Mouse (Mus musculus) frontal cortex, postnatal 36 days (tissue): ENCODE data around the gene Pmepa1.

ENCODE experiments used
- DNase-seq, 2 experiments: peaks; one replicate each; pipeline ENCODE4 v3.0.0; 2022; ENCODE audit warnings: low spot score in 2 of 2

The Pmepa1 gene

DNA sequence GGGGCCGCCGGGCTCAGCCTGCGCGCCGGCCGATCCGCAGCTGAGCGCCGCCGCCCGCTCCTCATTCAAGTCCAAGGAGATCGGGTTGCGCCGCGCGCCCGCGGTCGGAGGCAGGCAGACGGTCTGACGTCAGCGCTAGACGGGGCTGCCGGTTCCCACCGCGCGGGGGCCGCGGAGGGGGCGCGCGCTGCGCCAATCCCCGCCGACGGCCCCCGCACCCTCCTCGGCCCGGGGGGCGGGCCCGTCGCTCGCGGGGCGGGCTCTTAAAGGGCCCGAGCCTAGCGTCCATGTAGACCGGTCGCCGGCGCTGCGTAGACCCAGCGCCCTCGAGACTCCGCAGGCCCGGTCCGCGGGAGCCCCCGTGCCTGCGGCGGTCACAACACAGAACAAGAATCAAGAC lies at the start of gene Pmepa1:
Gene Pmepa1 (minus strand): TSS at position 125 of the 400 bp plus-strand sequence.
- peak; percentile 90 to 93 for DNase-seq

DNA sequence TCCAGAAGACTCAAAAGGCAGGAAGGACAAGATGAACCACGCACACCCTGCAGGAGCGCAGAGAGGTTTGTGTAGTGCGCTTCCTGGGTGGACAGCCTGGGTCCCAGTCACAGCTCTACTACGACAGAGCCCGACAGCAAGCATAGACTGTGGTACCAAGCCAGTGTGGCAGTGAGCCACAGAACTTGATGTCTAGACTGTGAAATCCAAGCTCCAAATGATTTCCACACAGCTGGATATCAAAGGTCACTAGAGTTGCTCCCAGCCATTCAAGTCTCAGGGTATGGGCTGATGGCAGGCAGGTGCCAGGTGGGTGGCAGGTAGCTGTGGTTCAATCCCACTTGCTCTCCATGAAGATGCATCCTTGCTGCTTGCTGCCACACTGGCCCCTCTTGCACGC lies 45.4 kb upstream of the Pmepa1 start:
- DNase-seq = no peak

DNA sequence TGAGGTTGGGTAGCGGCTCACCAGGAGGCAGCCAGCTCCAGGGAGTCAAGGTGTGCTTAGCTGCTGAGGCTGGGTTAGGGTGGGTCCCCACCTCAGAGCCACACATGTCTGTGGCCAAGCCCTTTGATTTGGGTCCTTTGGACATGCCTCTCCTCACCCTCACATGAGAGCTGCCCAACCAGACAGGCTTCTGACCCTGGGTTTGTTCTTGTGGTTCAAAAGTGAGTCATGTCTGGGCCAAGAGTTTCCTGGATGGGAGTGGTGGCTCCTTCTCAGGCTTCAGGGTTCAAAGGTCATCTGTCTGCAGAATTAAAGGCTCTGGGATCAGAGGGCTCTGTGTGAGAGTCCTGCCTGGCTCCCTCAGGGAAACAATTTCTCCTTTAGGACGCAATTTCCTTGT lies 44.9 kb upstream of the Pmepa1 start:
- DNase-seq = no peak

DNA sequence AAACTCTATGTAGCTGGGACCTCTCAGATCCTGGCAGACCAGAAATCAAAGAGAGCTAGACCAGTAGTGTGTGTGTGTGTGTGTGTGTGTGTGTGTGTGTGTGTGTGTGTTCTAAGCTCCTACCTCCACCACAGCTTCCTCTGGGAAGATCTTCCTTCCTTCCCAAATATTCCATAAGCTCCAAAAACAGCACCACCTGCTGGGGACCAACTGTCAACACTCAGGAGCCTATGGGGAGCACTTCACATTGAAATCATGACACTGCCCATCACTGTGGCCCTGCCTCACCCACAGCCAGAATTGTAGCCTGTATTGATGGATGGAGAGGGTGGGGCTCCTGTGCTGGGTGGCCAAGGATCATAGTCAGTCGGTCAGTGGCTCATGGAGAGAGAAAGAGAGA lies 38.0 kb upstream of the Pmepa1 start:
- DNase-seq = no peak

DNA sequence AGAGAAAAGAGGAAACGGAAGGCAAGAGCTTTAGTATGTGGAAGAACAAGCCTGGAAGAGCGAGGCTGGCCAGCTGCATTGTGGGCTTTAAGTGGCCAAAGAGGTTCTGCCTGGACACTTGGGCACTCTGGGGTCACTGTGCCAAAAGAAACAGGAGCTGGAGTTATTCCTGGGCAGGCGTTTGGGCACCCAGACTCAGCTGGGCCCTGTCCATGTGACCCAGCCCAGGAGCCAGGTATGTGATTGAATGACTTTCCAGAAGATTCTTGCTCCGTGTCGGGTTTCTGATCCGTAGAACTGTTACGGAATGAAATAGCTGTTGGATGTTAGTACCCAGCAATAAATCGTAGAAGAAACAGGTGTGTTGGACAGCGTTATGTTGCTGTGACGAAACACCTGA lies 32.2 kb upstream of the Pmepa1 start:
- DNase-seq = no peak

DNA sequence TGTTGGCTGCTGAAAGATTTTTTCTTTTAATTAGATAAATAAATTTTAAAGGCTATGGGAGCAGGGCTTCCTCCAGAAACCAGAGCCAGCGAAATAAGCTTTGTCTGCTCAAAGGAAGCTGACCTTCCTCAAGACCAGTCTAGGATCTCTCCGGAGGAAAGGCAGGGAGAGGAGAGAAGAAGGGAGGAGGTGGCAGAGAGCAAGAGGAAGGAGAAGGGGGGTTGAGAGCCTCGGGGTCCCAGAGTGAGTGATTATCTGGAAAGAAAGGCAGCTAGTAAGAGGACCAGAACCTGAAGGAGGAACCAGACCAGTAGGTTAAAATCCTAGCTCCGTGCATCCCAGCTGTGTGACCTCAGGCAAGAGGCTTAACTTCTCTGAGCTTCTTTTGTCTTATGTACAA lies 31.7 kb upstream of the Pmepa1 start:
- no peak for DNase-seq

DNA sequence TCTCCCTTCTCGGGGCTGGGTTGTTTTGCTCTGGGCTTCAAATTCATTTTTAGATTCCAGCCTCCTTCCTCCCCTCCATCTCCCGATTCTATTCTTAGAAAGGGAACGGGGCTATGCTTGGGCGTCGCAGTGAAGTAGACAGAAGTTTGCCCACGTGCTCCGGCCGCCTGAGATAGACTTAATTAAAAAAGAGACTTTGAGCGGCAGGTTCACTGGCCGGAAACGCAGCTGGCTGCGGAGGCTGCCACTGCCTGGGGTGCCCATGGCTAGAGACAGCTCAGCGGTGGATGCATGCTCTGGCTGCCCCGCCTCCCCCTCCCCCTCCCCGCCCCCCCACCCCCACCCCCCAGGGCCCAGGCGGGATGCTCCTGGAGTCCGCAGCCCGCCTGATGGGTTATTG lies 31.2 kb upstream of the Pmepa1 start:
- DNase-seq = peak; percentile 60 to 79

DNA sequence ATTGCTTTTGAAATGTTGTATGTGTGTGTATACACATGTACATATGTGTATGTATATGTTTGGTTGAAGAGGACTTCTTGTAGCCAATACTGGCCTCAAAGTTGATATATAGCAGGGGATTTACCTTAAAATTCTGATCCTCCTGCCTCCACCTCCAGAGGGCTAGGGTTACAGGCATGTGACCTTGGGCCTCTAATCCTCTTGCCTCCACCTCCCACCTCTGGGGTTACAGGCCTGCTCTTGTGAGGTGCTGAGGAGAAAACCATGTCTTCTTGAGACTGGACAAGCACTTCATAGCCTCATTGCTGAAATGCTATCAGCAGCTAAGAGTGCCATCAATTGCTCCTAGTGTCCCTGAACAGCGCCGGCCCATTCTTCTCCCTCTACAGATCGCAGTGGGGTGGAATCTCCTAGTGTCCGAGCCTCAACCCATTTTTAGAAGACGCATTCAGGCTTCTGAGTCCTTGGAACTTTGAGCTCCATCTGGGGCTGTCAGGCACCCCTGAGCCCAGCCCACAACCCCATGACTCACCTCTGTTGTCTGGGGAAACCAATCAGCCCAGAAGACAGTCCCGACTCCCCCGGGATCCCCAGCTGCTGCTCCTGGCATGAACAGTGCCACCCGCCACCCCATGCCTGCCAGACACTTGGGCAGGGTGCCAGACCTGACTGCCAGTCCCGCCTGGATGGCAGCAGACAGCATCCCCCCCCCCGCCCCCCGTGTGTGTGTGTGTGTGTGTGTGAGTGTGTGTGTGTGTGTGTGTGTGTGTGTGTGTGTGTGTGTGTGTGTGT lies 30.6 kb upstream of the Pmepa1 start:
- peak; percentile 84 to 85 for DNase-seq

DNA sequence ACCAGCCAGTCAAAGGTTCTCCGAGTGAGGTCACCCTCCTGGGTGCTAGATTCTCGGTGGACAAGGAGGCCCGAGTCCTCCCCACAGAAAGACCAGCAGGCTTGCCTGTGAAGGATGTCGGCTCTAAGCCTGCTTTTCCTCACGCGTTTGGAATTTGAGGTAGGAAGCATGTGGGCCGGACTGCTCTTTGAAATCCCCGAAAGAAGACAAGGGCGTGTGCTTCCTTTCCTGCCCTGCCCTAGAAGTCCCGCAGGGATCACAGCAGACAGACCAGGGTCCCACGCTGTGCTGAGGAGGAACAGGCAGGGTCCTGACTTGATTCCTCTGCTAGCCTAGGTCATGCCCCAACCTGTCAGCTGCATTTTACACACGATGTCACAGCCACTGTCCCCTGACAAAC lies 28.7 kb upstream of the Pmepa1 start:
- DNase-seq = no peak

DNA sequence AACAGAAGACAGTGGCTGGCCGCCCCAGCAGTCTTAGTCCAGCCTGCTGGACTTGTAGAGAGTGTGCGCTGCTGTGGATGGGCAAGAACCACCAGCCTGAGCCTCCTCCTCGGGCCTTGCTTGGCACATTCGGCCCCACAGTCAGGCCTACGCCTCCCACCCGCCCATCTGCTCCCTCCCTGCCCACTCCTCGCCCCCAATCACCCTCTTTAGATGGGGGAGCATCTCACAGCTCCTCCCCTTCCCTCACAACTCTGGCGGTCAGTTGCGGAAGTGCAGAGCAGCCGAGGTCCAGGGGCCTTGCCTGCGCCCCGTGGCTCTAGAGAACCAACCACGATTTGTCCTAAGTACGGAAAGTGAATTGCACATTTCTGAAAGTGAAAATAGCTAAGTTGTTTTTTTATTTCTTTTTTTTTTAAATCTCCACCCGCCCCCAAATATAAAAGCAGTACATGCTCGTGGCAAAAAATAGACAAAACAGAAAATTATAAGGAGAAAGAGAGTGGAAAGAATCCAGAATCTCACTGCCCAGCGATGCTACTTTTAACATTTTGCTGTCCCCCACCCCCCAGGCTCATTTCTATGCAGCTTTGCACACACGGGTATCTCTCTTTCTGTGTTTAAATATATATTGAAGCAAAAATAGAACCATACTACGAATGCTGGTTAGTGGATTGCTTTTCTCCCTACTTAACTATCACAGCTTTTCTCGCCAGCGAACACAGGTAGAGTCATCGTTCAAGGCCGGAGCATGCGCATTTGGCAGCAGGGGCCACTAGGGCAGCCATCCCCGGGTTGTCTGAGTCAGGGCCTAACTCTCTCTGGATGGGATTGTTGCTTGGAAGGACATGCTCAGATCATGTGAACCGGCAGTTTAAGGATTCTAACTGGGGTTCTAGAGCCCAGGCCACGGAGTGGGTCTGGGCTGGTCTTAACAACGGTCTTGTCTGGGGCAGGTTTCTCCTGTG lies 24.6 kb upstream of the Pmepa1 start:
- DNase-seq = peak in 1 of 2 experiments; percentile 53

DNA sequence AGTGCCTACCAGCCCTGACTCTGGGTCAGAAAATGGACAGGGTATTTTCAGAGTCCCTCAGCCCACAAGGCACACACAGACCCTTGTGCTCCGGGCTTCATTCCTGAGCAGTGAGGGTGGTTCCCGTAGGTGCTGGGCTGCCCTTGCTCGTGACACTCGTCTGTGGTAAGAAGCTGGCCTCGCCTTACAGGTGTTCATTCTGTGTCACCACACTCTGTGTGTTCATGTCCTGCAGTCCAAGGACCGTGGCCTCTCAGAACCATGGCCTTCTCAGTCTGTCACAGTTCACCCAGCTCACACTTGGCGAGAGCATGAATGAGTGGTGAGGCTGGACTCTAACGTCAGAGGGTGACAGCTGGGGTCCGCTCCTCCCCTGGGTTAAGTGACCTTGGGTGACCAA lies 20.1 kb upstream of the Pmepa1 start:
- no peak for DNase-seq

DNA sequence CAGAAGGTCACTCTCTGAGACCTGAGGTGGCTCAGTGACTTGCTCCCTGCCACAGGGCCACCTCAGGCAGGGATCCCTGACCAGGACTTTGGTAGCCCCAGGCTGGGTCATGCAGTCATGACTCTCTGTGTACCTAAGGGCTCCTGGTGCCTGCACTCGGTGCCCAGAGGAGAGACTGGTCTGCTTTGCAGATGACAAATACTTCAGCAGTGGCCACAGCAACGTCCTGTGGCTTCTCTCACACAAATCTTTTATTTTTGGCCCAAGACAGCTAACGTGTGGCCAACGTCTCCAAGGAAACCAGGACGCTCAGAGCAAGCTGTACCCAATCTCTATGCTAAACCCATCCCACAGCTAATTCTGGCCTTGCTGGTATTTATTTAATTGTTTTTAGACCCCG lies 16.7 kb upstream of the Pmepa1 start:
- DNase-seq = peak in 1 of 2 experiments; percentile 37

DNA sequence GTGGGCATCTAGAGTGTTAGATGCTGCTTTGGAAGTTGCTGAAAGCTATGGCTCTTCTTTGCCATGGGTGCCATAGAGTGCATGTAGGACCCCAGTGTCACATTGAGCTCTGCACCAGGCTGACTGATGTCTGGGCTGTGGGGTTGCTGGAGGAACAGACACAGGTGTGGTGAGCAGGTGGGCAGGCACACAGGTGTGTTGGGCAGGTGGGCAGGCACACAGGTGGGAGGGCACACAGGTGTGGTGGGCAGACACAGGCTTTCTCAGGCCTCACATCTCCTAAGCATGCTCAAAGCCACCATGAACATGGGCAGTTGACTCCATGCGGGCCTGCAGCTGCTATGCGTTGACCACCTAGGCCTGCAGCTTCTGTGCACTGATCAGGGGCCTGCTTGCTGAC lies 16.2 kb upstream of the Pmepa1 start:
- DNase-seq = no peak

DNA sequence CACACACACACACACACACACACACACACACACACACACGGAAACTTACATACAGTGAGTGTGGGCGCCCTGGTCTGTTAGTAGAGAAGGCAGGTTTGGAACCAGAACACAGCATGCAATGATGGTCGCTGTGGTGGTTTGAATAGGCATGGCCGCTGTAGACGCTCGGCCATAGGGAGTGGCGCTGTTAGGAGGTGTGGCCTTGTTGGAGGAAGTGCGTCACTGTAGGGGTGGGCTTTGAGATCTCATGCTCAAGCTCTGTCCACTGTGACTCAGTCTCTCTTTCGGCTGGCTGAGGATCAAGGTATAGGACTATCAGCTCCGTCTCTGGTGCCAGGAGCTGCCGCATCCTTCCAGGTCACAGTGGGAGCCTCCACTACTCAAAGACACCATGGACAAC lies 14.6 kb upstream of the Pmepa1 start:
- DNase-seq = no peak

DNA sequence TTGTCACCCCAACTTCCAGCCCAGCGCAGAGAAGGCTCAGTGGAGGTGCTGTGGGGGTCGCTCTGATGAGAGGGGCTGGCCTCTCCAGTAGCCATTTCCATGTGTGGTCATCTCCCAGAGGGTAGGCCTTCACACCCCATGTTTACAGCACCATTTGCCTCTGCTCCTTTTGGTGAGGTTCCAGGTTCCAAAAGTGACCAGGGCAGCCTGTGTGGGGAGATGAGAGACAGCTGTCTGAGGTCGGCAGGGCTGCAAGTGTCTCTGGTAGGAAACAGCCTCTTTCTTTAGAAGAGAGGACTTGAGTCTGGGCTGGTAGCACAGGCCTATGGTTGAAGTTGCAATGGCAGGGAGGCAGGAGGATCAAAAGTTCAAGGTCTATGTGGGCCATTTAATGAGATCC lies 13.6 kb upstream of the Pmepa1 start:
- DNase-seq = no peak

DNA sequence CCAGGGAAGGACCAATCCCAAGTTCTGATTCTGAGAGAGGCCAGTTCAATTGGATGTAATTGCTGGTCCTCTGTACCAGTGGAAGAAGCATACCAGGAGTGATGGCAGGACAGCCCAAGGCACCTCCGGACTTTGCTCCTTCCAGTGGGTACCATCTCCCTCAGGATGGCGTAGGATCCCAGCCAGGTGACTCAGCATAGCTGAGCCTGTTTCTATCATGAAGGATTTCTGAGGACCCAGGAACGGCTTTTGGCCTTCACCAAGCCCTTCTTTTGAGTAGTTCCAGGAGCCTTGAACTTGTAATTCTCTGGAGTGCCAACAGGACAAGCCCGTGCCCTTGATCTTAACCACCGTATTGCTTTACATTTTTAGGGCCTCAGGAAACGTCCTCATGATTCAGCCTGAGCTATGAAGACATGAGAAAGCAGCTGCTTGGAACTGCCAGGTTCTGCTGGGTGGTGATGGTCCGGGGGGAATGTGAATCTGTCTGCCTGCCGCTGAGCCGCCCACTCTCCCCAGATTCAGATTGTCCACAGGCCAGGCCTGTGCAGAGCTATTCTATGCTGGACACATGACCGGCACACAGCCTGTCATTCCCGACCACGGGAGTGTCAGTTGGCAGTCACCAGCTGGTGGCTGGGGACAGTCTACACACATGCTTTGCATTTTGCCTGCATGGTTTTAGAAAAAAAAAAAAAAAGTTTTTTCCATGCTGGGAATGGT lies 9.6 kb upstream of the Pmepa1 start:
- peak in 1 of 2 experiments; percentile 28 for DNase-seq

DNA sequence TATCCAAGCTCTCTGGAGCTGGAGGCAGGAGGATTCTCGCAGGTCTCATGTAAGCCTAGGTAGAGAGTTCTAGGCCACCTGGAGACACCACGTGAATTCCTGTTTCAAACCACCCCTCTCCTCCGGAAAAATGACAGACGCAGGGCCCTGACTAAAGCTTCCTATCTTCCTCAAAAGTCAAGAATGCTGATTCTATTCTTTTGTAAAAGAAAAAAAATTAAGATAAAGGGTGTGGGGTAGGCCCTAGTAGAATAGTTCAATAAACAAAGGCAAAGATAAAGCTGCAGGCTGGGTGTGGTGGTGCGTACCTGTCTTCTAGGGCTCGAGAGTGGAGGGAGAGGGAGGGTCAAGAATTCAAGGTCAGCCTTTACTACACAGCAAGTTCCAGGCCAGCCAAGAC lies 8.4 kb upstream of the Pmepa1 start:
- DNase-seq = no peak

DNA sequence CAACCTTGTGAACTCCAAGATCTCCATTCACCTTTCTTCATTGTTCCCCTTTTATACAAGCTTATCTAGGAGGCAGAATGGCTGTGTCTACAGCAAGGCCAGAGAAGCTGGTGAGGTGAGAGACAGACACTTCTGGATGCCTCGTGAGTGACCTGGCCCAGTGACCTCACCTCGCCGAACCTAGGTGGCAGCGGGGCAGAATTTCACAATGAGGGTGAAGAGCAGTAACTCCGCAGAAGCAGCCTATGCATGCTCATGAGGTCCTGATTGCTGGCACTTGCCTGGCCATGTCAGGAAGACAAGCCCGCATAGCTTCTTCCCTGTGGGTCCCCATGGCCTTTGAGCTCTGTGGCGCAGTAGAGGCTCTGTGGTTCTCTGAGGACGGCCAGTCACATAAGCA lies 5.9 kb upstream of the Pmepa1 start:
- DNase-seq = no peak

DNA sequence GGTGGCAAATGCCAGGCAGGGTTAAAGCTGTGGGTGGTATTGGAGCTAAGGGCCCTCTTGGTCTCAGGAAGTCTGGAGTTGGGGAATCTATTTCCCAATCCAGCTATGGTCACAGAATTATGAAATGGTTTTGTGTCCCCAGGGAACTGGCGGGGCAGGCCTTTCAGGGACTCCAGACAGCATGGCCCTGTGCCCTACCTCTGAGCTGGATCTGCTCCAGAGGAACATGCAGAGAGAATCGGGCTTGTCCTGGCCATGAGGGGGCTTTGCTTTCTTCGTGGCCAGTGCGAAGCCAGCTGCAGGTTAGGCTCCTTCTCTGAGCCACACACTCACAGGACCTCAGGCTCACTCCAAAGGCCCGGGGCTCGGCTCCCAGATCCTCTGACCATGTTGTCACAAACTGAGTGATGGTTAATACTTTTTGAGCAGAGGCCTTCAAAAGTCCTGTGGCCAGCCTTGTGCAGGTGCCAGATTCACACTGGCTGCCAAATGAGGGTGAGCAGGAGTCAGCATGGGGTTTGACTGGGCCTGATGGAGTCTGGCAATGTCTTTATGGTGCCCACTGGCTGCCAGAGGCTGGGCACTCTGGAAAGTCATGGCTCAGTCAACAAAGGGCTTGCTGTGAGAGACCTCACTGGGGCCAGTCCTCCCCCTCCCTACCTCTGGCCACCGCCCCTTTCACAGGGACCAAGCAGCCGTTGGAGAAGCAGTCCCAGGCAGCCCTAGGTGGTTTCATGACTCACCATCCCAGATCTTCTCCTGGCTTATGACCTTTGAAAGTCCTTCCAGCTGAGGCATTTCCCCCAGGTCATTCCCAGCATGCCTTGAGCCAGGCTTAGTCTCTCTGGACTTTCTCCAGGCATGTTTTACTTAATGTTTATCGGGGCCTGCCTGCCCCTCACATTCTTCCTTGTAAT lies 4.9 kb upstream of the Pmepa1 start:
- DNase-seq = no peak

DNA sequence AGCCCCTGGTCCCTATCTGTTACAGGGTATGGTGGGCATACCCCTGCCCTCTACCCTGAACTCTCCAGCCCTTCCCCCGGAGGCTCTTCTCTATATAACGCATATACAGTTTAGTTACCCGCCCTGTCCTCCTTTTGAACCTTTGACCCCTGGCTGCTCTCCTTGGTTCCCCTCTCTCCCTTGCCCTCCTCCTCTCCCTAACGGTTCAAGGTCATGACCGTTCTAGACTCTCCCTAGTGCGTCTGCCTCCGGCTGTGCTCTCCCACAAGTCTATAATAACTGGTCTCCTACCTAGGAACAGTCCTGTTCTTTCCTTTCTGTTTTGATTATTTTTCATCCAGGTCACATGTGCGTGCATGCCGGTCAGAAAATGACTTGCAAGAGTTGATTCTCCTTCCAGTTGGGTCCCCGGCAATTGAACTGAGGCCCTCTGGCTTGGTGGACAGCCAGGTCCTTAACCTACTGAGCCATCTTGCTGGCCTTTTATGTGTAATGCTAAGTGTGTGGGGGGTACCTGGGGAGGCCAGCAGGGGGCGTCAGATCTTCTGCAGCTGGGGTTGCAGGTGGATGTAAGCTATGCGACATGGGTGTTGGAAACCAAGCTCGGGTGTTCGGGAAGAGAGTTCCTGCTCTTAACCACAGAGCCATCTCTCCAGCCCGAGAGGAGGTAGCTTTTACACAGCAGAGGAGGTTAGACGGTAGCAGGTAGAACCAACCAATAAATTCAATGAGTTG lies 2.7 kb upstream of the Pmepa1 start:
- DNase-seq = no peak
